Mouse (Mus musculus) T-helper 17 cell (primary cell): Measurements from ENCODE around the gene Elf4.

Experiments used
- in situ Hi-C, 2 experiments: fragments of 300-600 bp; cut with MboI, MseI; formaldehyde crosslinking; loops; 1 replicate in 1 of 2; 2 replicates in 1 of 2; pipeline ENCODE4 v1.15.1; 2025; ENCODE audit warnings: high pct_unique_total_duplicates in 2 of 2

The Elf4 gene

DNA sequence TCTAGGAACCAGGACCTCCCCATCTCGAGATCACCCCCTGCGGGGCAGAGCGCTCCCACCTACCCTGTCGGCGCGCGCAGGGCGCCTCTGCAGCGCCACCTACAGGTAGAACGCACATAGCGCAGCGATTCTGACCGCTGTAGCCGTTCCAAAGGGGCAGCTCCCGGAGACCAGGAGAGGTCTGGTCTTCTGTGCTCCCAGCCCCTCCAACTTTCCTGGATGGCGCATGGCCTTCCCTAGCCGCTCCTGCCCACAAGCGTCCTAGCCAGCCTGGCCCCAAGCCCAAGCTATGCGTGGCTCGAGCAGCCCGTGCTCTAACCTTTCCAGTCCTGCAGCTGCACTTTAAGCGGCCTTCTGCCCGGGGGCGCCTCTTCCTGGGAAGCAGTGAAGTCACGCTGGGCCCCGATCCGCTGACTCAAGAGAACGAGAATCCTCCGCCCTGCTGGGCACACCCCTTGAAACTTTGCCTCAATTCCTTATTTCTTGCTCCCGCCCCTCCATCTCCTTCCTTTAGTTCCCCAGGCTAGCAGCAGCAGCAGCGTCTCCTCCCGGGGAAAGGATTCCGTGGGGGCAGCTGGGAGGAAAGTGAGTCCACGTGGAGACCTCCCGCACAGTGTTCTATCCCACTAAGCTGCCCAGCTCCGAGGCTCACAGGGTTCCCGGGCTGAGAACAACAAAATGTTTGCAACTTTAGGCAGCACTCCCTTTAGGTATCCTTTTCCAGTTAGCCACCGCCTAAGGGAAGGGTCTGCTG is at the start of gene Elf4:
Elf4 (minus strand) TSS at position 379 of the 754 bp plus-strand sequence.
- in situ Hi-C loops: loop anchor here (5.0 kb wide), 1 partner anchor 36 kb away; no protein-coding TSS in a partner anchor

DNA sequence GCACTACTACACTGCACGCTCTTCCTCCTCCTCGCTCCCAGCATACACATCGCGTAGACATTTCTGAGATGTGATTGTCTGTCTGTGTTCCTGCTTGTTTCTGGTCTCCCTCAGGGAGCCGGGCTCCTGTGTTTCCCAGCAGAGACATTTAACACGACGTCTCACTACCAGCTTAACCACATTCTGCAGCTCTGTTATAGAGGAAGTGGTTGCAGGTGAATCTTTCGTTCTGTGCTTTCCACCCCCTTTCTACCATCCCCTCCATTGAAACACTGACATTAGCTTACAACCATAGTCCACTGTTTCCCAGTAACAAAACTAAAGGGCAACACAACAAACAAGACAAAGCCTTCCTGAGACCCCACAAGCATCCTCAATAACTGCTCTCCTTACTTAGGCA is 30.8 kb upstream of the Elf4 start:
- in situ Hi-C loops: loop anchor here in 1 of 2 experiments (5.0 kb wide), 1 partner anchor 49 kb away; no protein-coding TSS in a partner anchor

DNA sequence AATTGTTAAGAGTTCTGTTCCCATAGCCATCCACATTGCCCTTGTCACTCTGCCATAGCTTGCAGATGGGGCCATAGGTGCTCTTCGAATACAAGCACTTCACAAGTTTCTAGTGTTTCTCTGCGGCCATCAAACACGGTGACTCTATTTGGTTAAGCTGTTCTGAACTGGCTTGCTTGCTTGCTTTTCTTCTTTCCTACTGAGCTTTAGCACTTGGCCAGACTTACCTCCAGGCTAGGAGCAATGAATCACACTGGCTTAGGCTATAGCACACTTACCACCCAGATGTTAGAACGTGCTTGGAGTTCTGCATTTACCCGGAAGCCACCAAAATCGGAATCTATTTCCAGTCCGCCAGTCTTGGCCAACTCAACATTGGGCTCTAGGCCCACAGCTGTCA is 18.8 kb upstream of the Elf4 start:
- in situ Hi-C loops: no loop called here

DNA sequence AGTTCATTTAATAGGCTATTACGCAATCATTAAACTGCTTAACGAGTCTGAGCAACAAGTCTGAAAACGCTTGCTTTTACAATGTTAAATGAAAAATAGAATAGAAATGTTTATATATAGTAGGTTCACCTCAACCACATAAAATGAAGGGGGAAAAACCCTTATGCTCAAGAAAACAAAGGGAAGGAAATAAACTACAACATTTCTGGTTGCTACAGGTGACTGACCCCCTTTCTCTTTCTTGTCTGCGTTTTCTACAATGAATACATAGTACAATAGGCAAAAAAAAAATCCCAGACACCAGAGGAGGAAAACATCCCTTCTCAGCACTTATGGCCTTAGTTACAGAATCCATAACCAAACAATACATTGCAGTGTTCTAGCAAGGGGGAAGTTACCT is 18.2 kb upstream of the Elf4 start:
- in situ Hi-C loops: no loop called here

DNA sequence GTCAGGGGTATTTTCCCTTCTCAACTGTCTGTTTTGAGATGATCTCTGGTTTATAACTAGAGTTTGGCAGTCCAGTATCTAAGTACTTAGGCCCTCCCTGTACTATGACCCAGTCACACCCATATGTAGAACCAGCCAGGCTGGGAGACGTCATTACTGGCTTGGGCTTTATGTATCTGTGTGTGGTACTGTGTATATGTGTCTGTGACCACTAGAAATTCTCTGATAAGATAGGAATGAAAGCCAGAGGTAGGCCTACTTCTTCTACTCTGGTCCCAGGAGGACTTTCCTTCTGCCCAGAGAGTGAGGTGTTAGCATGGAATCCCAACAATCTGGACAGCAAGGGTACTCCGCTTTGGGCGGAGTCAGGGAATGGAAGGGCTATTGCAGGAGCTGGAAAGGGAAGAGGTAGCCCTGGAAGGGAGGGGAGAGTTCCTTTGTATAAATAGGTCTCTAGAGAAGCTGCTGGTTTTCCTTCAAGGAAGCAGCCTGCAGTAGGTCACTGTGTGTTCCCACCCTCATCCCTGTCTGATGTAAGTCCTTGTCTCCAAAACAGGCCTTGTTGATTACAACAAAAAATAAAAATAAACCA is 4.5 kb upstream of the Elf4 start:
- in situ Hi-C loops: no loop called here

DNA sequence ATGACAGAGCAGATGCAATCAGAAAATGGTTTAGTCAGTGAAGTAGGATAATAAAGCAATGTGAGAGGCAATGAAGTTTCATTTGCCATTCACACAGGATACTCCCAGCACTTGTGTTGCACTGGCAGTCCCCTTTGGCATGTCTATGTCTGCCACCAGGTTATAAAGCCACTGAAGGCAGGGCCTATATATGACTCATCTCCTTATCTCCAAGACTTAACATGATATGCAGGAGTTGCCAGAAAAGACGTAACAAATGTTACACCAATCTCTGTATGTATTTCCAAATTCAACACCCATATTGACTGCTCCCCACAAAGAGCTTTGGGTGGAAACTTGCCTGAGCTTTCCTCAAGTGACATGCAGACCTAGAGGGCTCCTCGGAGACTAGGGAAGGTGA is 3.2 kb upstream of the Elf4 start:
- in situ Hi-C loops: no loop called here

DNA sequence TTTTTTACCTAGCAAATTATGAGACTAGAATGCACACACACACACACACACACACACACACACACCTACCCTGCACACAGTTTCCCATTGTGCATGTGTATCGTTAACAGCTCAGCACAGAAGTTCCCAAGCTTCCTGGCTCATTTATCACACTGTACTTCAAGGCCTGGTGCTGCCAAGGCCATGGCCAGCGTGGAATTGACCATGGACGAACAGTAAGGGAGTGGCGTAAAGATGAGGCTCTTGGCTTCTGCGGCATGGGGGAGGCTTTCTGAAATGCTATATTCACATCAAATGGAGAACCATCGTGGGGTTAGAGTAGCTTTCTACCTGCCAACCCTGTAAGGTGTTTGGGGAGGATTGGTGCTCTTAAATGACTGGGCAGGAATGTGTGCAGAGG is 1.5 kb upstream of the Elf4 start:
- in situ Hi-C loops: loop anchor here (5.0 kb wide), 1 partner anchor 37 kb away; no protein-coding TSS in a partner anchor

DNA sequence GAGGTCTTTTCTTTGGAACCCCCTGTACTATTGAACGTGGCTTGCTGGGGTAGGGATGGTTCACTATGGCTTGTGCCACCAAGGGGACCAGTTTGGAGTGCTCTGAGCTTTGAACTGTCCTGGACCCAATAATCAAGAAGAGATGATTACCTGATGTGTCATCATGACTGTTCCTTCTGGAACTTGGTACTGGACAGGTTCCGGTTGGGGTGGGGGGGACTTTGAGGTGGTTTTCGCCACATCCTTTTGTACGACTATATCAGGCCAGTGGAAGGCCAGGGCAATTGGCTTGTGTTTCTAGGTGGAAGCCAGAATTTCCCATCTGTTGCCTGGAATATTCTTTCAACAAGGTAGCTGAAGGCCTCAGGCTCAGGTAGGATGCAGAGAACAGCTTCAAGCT is 704 bp upstream of the Elf4 start:
- in situ Hi-C loops: loop anchor here (5.0 kb wide), 1 partner anchor 36 kb away; no protein-coding TSS in a partner anchor

DNA sequence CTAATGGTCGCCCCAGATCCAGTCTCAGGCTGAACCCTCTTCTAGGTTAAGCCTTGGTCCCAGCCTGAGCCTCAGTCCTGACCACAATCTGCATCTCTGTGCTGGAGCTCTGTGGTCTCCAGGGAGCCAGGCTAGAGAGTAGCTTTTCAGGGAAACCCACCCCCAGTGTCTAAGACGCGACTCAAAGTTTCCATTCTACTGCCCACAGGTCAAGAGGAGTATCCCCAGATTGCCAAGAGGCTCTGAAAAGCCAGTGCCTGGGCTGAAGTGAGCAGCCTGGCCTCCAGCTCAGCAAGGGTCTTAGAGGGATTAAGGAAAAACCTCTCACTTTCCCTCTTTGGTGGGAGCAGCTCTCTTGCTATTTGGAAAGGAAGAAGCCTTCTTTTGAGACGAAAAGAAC is 635 bp downstream of the Elf4 start:
- in situ Hi-C loops: loop anchor here (5.0 kb wide), 1 partner anchor 35 kb away; no protein-coding TSS in a partner anchor

DNA sequence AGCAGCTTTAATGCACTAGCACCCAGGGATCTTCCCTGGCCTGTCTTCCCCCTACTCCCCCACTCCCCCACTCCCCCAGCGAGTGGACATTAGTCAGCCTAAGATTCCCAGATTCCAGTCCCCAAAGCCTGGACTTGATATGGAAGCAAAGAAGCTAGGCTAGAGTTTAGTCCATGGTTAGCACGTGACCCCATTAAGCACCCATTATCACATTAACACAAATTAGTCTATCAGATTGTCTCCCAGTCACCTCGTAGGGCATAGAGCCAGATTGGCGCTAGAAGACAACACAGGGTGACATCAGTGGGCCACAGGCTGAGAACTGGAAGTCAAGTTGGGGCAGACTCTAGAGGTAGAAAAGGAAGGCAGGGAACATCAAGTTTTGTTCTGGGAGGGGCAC is 1.9 kb downstream of the Elf4 start:
- in situ Hi-C loops: loop anchor here (5.0 kb wide), 1 partner anchor 34 kb away; no protein-coding TSS in a partner anchor

DNA sequence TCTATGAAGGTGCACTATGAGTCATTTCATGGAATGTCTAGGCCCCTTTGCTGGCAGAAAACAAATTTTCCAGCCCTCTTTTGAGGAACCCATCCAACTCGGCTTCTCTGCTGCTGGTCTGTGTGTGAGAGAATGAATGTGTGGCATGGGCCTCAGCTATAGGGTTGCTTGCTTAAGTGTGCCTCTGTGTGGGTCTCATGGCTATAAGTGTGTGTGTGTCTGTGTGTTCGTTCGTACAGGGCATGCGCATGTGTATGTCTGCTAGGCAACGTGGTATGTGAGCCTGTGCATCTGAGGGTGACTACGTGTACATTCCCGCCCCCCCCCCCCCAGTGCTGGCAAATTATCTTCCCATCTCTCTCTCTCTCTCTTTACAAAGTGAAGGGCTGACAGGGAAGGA is 2.4 kb downstream of the Elf4 start:
- in situ Hi-C loops: loop anchor here (5.0 kb wide), 1 partner anchor 33 kb away; no protein-coding TSS in a partner anchor

DNA sequence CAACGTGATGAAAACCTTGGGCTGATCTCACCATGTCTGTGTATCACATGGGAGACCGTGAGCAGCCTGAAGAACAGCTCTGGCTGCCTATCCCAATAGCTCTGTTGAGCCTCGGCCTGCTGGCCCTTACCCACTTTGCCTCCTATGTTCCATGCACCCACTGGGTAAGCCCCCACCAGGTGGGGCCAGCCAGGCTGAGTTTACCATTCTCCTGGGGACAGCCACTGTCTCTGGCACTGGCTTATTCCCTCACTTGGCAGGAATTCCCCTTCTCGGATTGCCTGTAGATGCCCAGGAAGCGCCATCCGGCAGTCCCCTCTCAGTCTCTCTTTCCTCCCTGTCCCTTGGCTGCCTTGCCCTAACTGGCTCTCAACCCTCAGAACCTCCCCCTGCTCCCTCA is 6.0 kb downstream of the Elf4 start:
- in situ Hi-C loops: no loop called here

DNA sequence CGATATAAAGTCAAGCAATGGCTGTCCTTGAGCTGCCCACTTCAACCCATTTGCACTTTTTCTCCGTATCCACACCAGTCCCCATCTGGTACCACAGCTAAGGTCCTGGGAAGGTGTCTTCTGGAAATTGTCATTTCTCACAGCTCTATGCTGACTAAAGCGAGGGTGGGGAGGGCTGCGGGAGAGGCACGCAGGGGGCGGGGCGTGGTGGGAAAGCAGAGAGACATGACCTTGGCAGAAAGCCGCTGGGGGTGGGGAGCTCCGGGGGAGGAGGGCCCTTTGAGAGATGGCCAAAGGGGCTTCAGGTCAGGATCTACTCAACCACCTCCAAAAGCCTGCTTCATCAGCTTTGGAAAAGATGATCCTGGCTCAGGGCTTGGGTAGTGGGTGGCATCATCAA is 7.9 kb downstream of the Elf4 start:
- in situ Hi-C loops: no loop called here

DNA sequence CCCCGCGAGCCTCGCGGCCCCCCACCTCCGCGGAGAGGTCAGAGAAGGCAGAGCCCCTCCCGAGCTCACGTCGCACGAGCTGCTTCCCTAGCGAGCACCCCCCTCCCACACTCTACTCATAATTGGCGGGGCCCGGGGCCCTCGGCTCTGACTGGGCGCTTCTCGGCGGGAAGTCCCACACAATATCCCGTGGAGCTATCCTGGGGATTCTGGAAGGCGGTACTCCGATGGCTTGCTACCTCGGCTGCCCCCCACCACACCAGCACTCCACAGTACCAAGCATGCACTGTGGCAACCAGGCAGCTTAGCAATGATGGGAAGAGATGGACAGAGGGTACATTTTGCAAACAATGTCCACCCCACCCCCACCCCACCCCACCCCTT is 8.4 kb downstream of the Elf4 start:
- in situ Hi-C loops: no loop called here

DNA sequence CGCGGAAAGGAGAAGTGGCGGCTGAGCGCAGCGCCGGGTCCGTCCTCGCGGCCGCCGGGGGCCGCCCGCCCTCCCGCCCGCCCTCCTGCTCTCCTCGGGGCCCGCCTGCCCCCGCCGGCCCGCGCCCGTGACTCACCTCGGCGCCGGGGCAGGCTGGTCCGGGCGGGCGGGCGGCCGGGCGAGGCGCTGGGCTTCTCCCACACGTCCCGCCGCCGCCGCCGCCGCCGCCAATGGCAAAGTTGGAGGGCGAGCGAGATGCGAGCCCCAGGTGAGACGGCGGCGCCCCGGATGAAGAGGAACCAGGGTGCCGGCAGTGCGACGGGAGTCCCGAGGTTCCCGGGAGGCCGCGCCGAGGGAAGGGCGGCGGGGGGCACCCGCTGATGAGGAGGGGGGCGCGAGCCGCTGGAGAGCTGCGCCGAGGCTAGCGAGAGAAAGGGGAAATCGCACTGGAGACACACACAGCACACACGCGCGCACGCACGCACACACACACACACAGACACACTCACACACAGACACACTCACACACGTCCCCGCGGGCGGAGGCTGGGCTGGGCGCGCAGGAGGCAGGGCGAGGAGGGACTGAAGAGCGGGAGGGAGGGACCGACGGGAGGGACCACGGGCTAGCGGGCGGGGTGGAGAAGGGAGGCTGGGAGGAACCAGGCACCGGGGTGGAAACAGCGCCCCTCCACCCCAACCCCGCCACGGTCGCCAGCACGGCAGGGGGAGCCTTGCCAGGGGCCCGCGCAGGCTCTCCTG is 9.0 kb downstream of the Elf4 start:
- in situ Hi-C loops: no loop called here

DNA sequence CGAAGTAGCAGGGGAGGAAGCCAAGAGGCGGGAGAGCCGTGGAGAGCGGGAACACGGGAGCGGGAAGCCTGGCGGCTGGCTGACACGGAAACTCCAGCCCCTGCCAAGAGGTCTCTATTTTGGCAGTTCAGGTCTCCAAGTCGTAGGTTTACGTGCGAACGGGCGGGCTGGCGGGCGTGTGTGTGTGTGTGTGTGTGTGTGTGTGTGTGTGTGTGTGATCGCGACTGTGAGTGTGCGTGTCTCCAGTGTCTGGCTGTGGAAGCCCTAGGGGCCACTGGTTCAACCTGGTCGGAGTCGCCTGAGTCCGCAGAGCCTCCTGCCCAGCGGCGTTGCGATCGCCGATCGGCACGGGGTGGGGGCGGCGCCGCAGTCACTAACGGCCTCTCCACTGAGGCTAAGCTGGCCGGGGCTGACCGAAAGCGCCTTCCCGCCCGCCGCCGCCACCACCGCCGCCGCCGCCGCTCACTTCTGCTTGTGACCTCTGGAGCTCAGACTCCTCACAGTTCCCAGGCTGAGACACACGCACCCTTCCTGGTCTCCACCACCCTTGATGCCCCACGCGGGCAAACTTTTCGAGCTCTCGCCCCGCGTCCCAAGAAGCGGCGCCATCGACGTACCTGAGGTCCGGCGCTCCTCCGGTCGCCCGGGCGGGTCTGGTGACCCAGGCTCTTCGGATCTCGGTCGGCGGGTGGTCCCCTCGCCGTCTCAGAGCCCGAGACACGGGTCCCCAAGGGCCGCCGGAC is 9.8 kb downstream of the Elf4 start:
- in situ Hi-C loops: no loop called here

DNA sequence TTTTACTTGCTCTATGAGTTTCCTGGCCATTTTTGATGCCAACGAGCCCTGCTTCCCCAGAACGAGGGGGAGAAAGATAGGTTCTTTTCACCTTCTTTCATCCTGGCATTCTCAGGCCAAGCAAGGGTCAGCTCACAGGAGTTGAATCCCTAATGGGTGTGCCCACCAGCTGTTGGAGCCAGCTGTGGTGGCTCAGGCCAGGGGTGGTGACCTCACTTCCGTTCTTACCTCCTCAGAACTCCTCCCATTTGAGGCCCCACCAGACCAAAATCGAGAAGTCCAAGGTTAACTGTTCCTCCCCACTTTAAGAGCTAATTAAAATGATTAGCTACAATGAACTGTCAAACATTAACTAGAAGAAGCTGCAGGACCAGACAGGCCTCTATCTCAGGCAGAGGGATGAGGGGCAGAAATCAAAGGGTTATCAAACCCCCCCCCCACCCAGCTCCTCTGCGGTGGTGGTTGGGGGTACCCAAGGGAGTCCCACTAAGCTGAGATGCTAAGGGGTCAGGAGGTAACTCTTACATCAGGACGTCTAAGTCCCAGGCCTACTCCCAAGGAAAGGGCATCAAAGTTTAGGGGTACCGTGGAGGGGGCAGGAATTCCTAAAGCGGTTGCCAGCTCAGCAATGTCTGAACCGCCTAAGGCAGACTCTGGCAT is 10.6 kb downstream of the Elf4 start:
- in situ Hi-C loops: no loop called here

DNA sequence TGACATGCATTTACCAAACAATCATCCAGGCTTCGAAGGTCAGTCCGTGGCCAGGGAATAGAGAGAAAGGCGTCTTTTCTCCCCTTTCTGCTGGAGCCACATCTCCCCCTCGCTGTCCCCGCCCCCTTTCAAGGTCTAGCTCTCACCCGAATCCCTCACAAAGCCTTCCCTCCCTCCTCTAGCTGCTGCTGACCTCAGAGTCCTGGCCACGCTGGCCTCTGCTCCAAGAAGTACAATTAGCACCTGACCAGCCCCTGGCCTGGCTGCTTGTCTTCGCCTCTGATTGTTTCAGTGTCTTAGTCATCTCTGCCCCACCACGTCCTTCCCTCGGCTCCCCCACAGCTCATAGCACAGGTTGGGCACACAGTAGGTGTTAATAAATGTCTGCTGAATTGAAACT is 13.3 kb downstream of the Elf4 start:
- in situ Hi-C loops: no loop called here

DNA sequence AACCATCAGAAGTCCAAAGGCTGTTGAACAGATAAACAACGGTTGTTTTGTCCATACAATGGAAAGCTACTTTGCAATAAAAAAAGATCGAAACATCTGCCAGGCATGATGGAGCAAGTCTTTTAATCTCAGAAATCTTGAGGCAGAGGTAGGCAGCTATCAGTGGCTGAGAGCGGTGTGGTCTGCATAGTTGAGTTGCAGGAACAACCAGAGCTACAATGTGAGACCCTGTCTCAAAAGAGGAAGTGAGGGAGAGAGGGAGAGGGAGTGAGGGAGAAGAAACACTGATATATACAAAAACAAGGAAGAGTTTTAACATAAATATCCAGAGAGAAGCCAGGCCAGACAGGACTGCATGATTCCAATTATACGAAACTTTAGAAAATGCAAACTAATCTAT is 18.3 kb downstream of the Elf4 start:
- in situ Hi-C loops: no loop called here

DNA sequence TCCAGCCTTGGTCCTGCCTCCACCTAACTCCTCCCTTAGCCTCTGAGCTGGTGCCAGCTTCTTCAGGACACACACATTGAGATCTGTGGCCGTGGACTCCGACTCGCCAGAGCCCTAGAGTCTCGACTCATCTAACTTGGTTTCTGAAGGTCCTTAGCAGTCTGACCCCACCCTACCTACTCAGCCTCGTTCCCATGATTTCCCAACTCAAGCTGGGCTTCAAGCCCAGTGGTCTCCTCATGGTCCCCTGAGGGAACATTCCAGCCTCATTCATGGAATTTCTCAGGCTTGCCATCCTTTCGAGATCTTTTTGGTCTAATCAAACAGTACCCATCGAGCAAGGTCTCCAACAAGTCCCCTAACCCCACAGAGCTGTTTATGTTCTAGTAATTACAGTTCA is 21.0 kb downstream of the Elf4 start:
- in situ Hi-C loops: no loop called here

DNA sequence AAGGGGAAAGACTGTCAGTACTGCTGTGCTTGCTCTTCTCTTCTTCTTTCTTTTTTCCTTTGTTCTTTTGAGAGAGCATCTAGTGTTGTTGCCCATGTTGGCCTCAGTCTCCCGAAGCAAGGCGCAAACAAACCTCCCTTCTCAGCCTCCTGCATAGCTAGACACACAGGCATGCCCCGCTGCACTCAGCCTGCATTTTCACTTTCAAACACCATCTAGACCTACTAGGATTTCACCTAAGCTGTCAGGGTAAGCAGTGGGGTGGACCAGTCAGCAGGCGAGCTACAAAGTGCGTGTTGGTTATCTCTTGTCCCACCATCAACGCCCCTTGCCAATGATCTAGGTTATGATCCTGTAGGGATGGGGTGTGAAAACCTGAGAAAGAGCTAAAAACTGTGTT is 21.4 kb downstream of the Elf4 start:
- in situ Hi-C loops: no loop called here
